Mouse (Mus musculus): ENCODE data around the gene Slc25a13.

DNA sequence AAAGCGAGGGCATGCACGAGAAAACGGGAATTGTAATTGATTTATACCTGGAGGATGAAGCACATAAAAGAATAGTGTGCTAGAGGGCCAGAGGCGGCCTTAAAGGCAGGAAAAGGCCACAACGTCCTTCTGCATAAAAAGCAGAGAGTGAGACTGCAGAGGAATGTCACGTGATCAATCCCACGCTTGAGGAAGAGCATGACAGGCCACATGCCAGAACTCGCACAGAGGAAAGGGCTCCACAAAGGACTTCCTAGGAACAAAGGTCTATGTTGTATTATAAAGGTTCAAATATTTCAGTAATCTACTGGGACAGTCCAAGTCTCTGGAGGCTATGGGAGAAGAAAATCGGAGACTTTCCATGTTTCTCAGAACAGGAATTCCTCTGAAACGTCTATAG, 63.5 kb downstream of the Slc25a13 start:
- TF ChIP-seq CTCF (IDR thresholded peaks at IDR 0.05; ENCODE audit: extremely low read depth, insufficient read depth, low read length) (no peak), POLR2A (IDR thresholded peaks at IDR 0.05; ENCODE audit: extremely low read depth, insufficient read depth, low read length) (no peak)
